Mouse (Mus musculus): Measurements from ENCODE around the gene Skap1. TPM values are rescaled to one million over a fixed set of nuclear protein-coding genes. Genes with fewer than 3 reads are reported as not detected.
"Not testable (repeated sequence)": the region's sequence is repeated elsewhere in the genome, so short reads cannot be mapped to it uniquely, and the experiment has no call there.

Skap1 gene
- polyA plus RNA-seq, 1 experiment from 2014 or later: 0.29 TPM

DNA sequence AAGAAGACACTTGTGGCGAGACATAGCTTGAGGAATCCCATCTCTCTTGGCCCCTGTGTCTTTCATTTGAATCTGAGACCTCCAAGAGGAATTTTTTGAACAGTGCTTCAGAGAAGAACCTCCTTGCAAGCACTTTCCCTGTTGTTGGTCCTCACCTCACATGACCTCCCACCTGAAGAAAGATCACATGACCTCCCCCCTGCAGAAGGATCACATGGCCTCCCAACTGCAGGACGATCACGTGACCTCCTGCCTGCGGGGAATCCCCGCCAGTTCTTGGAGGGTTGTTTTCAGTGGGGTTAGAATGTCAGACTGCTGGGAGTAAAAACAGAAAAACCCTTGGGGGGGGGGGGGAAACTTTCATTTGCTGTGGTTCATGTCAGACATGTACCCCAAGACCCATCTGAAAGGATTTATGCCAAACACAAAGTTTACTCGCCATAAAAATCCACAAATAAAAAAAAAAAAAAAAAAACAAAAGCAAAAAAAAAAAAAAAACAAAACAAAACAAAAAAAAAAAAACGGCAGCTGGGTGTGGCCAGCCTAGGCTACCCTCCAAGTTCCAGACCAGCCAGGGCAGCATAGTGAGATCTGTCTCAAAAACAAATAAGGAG, 232.6 kb downstream of the Skap1 start:
- Histone ChIP-seq H3K4me2 (no peak overlapping the region), H3K4me1 (replicated peaks) (no peaks in the 10 kb centered on the region), H3K27me3 (no peaks in the 10 kb centered on the region), H3K27ac (no peak overlapping the region), H3K9ac (no peak overlapping the region), H3K9me3 (replicated peaks) (no peaks in the 10 kb centered on the region), H3K36me3 (no peaks in the 10 kb centered on the region), H3K4me3 (replicated peaks) (no peak overlapping the region)
- ATAC-seq (ENCODE audit: low read depth) (no peak), DNase-seq (no peak)
- WGBS (ENCODE audit: insufficient replicate concordance): 34% methylated on average over 7 of the region's 7 CpGs

DNA sequence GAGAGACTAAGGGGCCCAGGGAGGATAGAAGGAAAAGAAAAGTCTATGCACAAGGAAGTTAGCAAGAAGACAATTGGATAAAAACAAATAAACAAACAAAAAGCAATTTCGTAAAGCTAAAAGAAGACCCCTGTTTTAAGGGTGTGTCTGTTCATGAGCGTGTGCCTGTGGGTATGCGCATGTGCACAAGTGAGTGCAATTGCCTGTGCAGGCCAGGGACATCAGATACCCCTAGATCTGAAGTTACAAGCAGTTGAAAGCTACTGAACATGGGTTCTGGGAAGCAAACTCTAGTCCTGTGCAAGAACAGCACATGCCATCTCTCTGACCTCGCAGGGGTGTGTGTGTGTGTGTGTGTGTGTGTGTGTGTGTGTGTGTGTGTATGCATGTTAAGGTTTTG, 233.1 kb downstream of the Skap1 start:
- Histone ChIP-seq H3K27me3 (no peaks in the 10 kb centered on the region), H3K36me3 (no peaks in the 10 kb centered on the region), H3K9ac (no peak overlapping the region), H3K27ac (no peak overlapping the region), H3K4me1 (replicated peaks) (no peaks in the 10 kb centered on the region), H3K4me3 (replicated peaks) (no peak overlapping the region), H3K9me3 (replicated peaks) (no peaks in the 10 kb centered on the region), H3K4me2 (no peak overlapping the region)
- no peak for DNase-seq
- WGBS (ENCODE audit: insufficient replicate concordance): 74% methylated on average over 4 of the region's 4 CpGs
- no peak for ATAC-seq (ENCODE audit: low read depth)

DNA sequence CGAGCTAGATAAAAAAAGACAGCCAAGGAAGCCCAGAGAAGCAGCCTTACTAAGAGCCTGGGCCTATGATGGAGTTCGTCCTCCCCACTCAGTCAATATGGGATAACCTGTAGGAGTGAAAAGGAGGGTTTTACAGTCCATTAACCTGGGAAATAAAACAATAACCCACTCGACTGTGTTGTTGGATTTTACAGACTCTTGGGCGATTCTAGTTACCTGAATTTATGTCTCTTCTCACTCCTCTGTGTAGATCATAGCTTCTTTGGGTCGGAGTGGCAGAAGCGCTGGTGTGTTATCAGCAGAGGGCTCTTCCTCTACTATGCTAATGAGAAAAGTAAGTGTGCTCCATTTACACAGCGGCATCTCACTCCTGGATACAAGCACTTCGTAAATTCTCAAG, 239.4 kb downstream of the Skap1 start:
- peaks cover 9% of the 10 kb centered on the region for H3K4me1 ChIP-seq (replicated peaks)
- 0 out of 2 replicates have a peak, but pooled peaks cover 6% of the 10 kb centered on the region for H3K27me3 ChIP-seq
- H3K9me3 ChIP-seq (replicated peaks): no peaks in the 10 kb centered on the region
- H3K9ac ChIP-seq: no peak overlapping the region
- no peak overlapping the region for H3K27ac ChIP-seq
- DNase-seq (no peak), ATAC-seq (ENCODE audit: low read depth) (no peak)
- no peak overlapping the region for H3K4me2 ChIP-seq
- H3K4me3 ChIP-seq (replicated peaks): no peak overlapping the region
- 55% methylated on average over 8 of the region's 8 CpGs for WGBS (ENCODE audit: insufficient replicate concordance)
- H3K36me3 ChIP-seq: no peaks in the 10 kb centered on the region

DNA sequence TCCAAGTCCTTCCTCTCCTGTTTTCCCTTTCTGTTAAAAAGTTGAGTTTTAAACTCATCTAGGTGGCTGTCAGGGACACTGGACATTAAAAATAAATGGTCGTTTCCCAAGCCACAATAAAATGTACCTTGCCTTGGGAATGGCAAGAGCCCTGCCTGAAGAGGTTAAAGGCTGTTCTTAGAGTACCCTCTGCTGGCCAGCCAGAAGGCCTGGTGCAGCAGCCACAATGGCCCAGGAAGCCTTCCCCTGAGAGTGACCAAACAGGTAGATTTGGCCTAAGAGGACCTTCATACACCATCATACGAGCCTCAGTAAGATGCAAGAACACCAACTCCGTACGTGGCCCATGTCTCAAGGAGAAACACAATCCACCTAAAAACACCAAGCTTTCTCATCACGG, 246.9 kb downstream of the Skap1 start:
- Histone ChIP-seq H3K4me2 (no peak overlapping the region), H3K27me3 (0 out of 2 replicates have a peak, but pooled peaks cover 6% of the 10 kb centered on the region), H3K27ac (no peak overlapping the region), H3K9ac (no peak overlapping the region), H3K36me3 (no peaks in the 10 kb centered on the region), H3K4me1 (replicated peaks) (peaks cover 9% of the 10 kb centered on the region), H3K4me3 (replicated peaks) (no peak overlapping the region), H3K9me3 (replicated peaks) (no peaks in the 10 kb centered on the region)
- DNase-seq (no peak), ATAC-seq (ENCODE audit: low read depth) (no peak)
- WGBS (ENCODE audit: insufficient replicate concordance): 64% methylated on average over 5 of the region's 5 CpGs

DNA sequence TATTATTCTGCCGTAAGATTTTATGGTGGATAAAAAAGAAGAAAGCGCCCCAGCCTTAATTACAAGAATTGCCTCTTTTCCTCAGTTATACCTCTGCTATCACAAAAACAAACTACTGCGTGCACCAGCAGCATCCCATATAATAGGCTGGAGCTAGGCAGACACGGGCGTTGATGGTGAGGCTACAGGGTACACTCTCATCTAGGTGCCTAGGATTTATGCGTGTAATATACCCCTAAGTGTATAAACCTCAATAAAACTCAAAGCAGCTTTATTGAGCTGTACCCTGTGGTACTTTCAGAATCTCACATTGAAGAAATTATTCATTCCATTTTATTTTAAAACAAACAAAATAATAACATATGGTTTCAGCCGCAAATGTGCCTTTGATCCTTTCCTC, 247.3 kb downstream of the Skap1 start:
- H3K4me1 ChIP-seq (replicated peaks): peaks cover 9% of the 10 kb centered on the region
- H3K27me3 ChIP-seq: 0 out of 2 replicates have a peak, but pooled peaks cover 6% of the 10 kb centered on the region
- DNase-seq: no peak
- no peak for ATAC-seq (ENCODE audit: low read depth)
- H3K9me3 ChIP-seq (replicated peaks): no peaks in the 10 kb centered on the region
- H3K27ac ChIP-seq: no peak overlapping the region
- no peak overlapping the region for H3K9ac ChIP-seq
- 80% methylated on average over 7 of the region's 7 CpGs for WGBS (ENCODE audit: insufficient replicate concordance)
- H3K4me3 ChIP-seq (replicated peaks): no peak overlapping the region
- H3K4me2 ChIP-seq: no peak overlapping the region
- H3K36me3 ChIP-seq: no peaks in the 10 kb centered on the region

DNA sequence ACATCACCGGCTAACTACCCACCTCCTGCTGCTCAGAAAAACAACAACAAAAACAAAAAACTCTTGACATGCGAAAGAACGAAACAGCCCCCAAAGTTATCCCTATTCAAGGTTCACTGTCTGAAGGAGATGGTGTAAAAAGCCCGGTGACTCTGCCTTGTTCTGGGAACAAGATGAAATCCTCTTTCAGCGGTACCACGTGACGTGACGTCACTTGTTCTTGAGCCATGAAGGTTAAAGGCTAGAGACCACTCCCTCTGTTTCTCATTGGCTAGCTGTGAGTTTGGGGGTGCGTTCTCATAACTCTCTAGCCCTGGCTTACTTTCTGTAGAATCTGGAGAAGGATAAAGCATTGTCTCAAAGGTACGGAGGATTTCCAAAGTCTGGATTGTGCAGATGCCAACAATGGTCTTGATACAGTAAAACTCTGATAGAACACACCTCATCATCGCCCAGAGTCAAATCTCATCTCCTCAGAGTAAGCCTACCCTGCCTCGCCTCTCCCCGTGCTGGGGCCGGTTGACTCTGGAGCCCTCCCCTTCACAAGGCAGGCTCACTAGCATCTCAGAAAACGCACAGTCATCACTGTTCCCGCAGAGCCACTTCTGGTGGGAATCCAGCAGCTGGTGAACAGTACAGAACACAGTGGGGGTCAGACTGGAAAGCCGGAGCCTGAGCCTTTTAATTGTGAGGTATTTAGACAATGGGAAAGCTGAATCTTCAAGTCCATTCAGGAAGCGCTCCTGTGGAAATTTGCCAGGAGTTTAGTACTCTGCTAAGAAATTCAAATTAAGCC, 249.0 kb downstream of the Skap1 start:
- Histone ChIP-seq H3K9me3 (replicated peaks) (no peaks in the 10 kb centered on the region), H3K4me3 (replicated peaks) (no peak overlapping the region), H3K36me3 (no peaks in the 10 kb centered on the region), H3K9ac (no peak overlapping the region), H3K27ac (no peak overlapping the region), H3K27me3 (0 out of 2 replicates have a peak, but pooled peaks cover 4% of the 10 kb centered on the region), H3K4me1 (replicated peaks) (peaks cover 3% of the 10 kb centered on the region; the same call in 1 of the 2 replicates), H3K4me2 (no peak overlapping the region)
- WGBS (ENCODE audit: insufficient replicate concordance): 50% methylated on average over 18 of the region's 18 CpGs
- DNase-seq (no peak), ATAC-seq (ENCODE audit: low read depth) (no peak)

DNA sequence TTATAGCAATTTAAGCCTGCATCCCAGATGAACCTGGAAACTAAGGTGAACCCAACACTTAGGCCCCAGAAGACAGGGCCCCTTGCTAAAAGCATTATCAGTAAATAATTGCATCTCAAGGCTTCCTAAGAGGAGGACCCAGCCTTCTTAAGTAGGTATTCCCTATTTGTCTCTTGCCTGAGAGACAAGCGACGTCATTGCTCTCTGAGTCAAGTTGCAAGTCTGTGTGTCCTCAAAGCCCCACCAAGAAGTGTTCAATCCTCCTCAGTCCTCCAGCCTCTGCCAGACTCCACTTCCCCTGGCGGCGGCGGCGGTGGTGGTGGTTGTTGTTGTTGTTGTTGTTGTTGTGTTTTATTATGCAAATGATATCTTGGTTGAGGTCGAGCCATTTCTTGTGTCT, 249.6 kb downstream of the Skap1 start:
- no peak for DNase-seq
- H3K9me3 ChIP-seq (replicated peaks): no peaks in the 10 kb centered on the region
- no peaks in the 10 kb centered on the region for H3K36me3 ChIP-seq
- no peak overlapping the region for H3K9ac ChIP-seq
- H3K4me1 ChIP-seq (replicated peaks): no peaks in the 10 kb centered on the region
- H3K27me3 ChIP-seq: no peaks in the 10 kb centered on the region
- H3K27ac ChIP-seq: no peak overlapping the region
- no peak overlapping the region for H3K4me2 ChIP-seq
- 65% methylated on average over 7 of the region's 7 CpGs for WGBS (ENCODE audit: insufficient replicate concordance)
- no peak overlapping the region for H3K4me3 ChIP-seq (replicated peaks)
- no peak for ATAC-seq (ENCODE audit: low read depth)

DNA sequence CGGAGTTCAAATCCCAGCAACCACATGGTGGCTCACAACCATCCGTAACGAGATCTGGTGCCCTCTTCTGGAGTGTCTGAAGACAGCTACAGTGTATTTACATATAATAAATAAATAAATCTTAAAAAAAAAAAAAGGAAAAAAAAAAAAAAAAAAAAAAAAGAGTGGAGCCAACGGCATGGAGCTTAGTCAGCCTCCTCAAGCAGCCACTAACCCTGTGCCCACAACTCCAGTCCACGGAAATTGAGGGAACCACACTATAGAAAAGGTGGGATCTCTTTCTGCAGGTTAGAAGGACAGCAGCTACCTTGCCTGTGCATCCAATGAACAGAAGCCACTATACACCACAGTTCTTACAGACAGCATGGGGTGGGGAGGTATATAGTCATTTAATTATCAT, 250.8 kb downstream of the Skap1 start:
- H3K4me2 ChIP-seq; H3K27ac ChIP-seq; H3K36me3 ChIP-seq; H3K4me3 ChIP-seq (replicated peaks); H3K9ac ChIP-seq; ATAC-seq (ENCODE audit: low read depth); DNase-seq; H3K4me1 ChIP-seq (replicated peaks); H3K9me3 ChIP-seq (replicated peaks); H3K27me3 ChIP-seq: not testable (repeated sequence)
- 62% methylated on average over 5 of the region's 5 CpGs for WGBS (ENCODE audit: insufficient replicate concordance)

DNA sequence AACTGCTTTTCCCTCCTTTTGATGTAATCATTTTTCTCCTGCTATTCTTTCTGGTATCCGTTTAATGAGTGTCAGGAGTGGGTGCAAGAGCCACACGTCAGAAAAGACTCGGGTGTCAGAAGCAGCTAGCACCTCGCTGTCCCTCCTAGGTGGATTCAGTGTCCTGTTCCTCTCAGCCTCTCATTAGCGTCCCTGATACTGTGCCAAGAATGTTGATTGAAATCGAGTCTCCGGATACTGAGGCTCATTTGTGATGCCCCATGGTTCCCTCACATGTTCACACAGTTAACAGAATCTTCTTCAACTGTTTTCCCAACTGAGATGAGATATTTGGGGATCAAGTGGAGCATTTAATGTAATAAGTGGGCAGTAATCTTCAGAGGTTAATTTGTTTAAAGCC, 254.2 kb downstream of the Skap1 start:
- Histone ChIP-seq H3K4me1 (replicated peaks) (no peaks in the 10 kb centered on the region), H3K27ac (no peak overlapping the region), H3K4me3 (replicated peaks) (no peak overlapping the region), H3K4me2 (no peak overlapping the region), H3K9me3 (replicated peaks) (no peaks in the 10 kb centered on the region), H3K27me3 (no peaks in the 10 kb centered on the region), H3K36me3 (no peaks in the 10 kb centered on the region), H3K9ac (no peak overlapping the region)
- 52% methylated on average over 7 of the region's 7 CpGs for WGBS (ENCODE audit: insufficient replicate concordance)
- ATAC-seq (ENCODE audit: low read depth) (no peak), DNase-seq (no peak)

DNA sequence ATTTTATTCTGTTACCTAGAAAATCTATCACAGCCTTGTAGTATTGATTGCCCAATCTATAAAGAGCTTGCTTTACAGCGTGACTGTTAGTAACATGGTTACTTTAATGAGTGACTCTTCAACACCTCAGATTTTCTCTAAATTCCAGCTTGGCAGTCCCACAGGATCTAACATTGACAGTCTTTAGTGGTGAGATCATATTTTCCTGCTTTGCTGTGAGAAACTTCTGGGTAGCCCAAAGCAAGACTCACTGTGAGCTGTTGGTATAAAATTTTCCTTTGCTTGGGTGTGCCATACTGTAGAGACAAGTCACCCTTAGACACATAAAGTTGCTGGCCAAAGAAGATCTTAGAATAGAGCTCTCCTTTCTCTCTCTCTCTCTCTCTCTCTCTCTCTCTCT, 261.4 kb downstream of the Skap1 start:
- no peak overlapping the region for H3K4me3 ChIP-seq (replicated peaks)
- ATAC-seq (ENCODE audit: low read depth) (no peak), DNase-seq (no peak)
- no peak overlapping the region for H3K4me2 ChIP-seq
- 51% methylated on average over 1 of the region's 1 CpGs for WGBS (ENCODE audit: insufficient replicate concordance)
- no peaks in the 10 kb centered on the region for H3K4me1 ChIP-seq (replicated peaks)
- H3K27me3 ChIP-seq: no peaks in the 10 kb centered on the region
- no peak overlapping the region for H3K27ac ChIP-seq
- H3K9me3 ChIP-seq (replicated peaks): no peaks in the 10 kb centered on the region
- no peak overlapping the region for H3K9ac ChIP-seq
- H3K36me3 ChIP-seq: no peaks in the 10 kb centered on the region

DNA sequence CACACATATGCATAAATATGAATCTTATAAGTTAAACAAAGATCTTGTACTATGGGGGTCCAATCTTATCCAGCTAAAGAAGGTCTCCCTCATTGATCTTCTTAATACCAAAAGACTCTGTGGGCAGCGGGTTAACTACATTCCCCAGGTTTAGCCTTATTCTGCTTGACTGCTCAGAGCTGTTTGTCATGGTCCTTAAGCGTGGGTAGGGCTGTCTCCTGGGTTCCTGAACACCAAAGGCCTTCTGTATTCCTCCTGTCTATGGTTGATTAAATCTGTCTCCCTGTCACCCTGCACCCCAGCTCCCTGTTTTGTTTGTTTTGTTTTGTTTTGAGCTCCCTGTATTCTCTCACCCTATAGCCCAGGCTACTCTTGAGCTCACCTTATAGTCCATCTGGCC, 264.2 kb downstream of the Skap1 start:
- Histone ChIP-seq H3K4me3 (replicated peaks) (no peak overlapping the region), H3K27ac (no peak overlapping the region), H3K9me3 (replicated peaks) (no peaks in the 10 kb centered on the region), H3K27me3 (no peaks in the 10 kb centered on the region), H3K4me1 (replicated peaks) (no peaks in the 10 kb centered on the region), H3K9ac (no peak overlapping the region), H3K36me3 (no peaks in the 10 kb centered on the region), H3K4me2 (no peak overlapping the region)
- WGBS (ENCODE audit: insufficient replicate concordance): 62% methylated on average over 2 of the region's 2 CpGs
- ATAC-seq (ENCODE audit: low read depth) (no peak), DNase-seq (no peak)

DNA sequence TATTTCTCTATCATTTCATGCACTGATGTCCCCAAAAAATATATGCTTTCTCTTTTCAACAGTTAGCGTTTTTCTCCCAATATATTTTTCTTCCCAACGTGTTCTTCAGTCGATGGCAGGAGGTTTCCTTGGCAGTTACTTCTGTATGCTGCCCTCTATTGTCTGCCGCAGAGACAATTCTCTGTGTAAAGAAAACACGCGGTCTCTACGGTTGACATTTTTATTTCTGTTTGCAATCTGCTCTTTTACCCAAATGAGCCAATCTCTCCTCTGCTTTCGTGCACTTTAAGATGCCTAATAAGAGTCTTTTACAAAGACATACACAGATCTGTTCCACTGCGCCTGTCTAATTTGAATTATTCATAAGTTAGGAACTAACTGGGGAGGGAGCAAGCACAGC, 265.1 kb downstream of the Skap1 start:
- no peaks in the 10 kb centered on the region for H3K36me3 ChIP-seq
- H3K27me3 ChIP-seq: no peaks in the 10 kb centered on the region
- no peak overlapping the region for H3K4me3 ChIP-seq (replicated peaks)
- H3K27ac ChIP-seq: no peak overlapping the region
- WGBS (ENCODE audit: insufficient replicate concordance): 40% methylated on average over 9 of the region's 9 CpGs
- no peak overlapping the region for H3K4me2 ChIP-seq
- DNase-seq: no peak
- no peak overlapping the region for H3K9ac ChIP-seq
- no peaks in the 10 kb centered on the region for H3K9me3 ChIP-seq (replicated peaks)
- no peak for ATAC-seq (ENCODE audit: low read depth)
- H3K4me1 ChIP-seq (replicated peaks): no peaks in the 10 kb centered on the region

All from liver, embryonic 13.5 days (tissue).